Mouse (Mus musculus): Measurements from ENCODE around the gene Vwf.

Gene Vwf

GRCm38 (mm10) chr6:125586042-125586566 is 39.5 kb downstream of the Vwf start:
- no peak for DNase-seq (ENCODE audit: low read depth, low spot score)

GRCm38 (mm10) chr6:125588241-125588640 is 41.7 kb downstream of the Vwf start:
- no peak for DNase-seq (ENCODE audit: low read depth, low spot score)

- no peak for DNase-seq (ENCODE audit: low read depth, low spot score)
Observed at GRCm38 (mm10) chr6:125589075-125589474, 42.5 kb downstream of the Vwf start.

- DNase-seq (ENCODE audit: low read depth, low spot score) = no peak
Observed at GRCm38 (mm10) chr6:125590056-125590455, 43.5 kb downstream of the Vwf start.

GRCm38 (mm10) chr6:125590471-125590870 is 43.9 kb downstream of the Vwf start:
- DNase-seq (ENCODE audit: low read depth, low spot score) = no peak

GRCm38 (mm10) chr6:125591652-125592385 is 45.2 kb downstream of the Vwf start:
- DNase-seq (ENCODE audit: low read depth, low spot score) = no peak

- no peak for DNase-seq (ENCODE audit: low read depth, low spot score)
Observed at GRCm38 (mm10) chr6:125592536-125592935, 46.0 kb downstream of the Vwf start.

- DNase-seq (ENCODE audit: low read depth, low spot score) = no peak
Observed at GRCm38 (mm10) chr6:125594311-125594710, 47.7 kb downstream of the Vwf start.

GRCm38 (mm10) chr6:125594825-125595224 is 48.3 kb downstream of the Vwf start:
- DNase-seq (ENCODE audit: low read depth, low spot score) = peak; percentile 51

- no peak for DNase-seq (ENCODE audit: low read depth, low spot score)
Observed at GRCm38 (mm10) chr6:125596701-125597318, 50.2 kb downstream of the Vwf start.

- DNase-seq (ENCODE audit: low read depth, low spot score) = no peak
Observed at GRCm38 (mm10) chr6:125597716-125598115, 51.1 kb downstream of the Vwf start.

GRCm38 (mm10) chr6:125600036-125600558 is 53.5 kb downstream of the Vwf start:
- peak; percentile 81 for DNase-seq (ENCODE audit: low read depth, low spot score)

- no peak for DNase-seq (ENCODE audit: low read depth, low spot score)
Observed at GRCm38 (mm10) chr6:125600669-125601068, 54.1 kb downstream of the Vwf start.

GRCm38 (mm10) chr6:125601190-125601589 is 54.6 kb downstream of the Vwf start:
- no peak for DNase-seq (ENCODE audit: low read depth, low spot score)

- no peak for DNase-seq (ENCODE audit: low read depth, low spot score)
Observed at GRCm38 (mm10) chr6:125601748-125602147, 55.2 kb downstream of the Vwf start.

GRCm38 (mm10) chr6:125602354-125602753 is 55.8 kb downstream of the Vwf start:
- DNase-seq (ENCODE audit: low read depth, low spot score) = no peak

GRCm38 (mm10) chr6:125603234-125603633 is 56.7 kb downstream of the Vwf start:
- DNase-seq (ENCODE audit: low read depth, low spot score) = peak; percentile 85

GRCm38 (mm10) chr6:125603678-125604462 is 57.3 kb downstream of the Vwf start:
- no peak for DNase-seq (ENCODE audit: low read depth, low spot score)

GRCm38 (mm10) chr6:125604463-125605191 is 58.1 kb downstream of the Vwf start:
- DNase-seq (ENCODE audit: low read depth, low spot score) = peak; percentile 73

GRCm38 (mm10) chr6:125609025-125609424 is 62.5 kb downstream of the Vwf start:
- no peak for DNase-seq (ENCODE audit: low read depth, low spot score)

GRCm38 (mm10) chr6:125617855-125618254 is 71.3 kb downstream of the Vwf start:
- no peak for DNase-seq (ENCODE audit: low read depth, low spot score)

Measured in CD4-positive, CD25-positive, alpha-beta regulatory T cell, adult 2 months (primary cell).